Mouse (Mus musculus) hindbrain, embryonic 12.5 days (tissue): ENCODE results near the gene Rbms3. TPM values are rescaled to one million over a fixed set of nuclear protein-coding genes. Genes with fewer than 3 reads are reported as not detected.

Experiments used
- ATAC-seq: fragments of 200-750 bp; cut with Nextera tagmentation; 2 replicates; pipeline ENCODE4 v1.8.0; 2017; ENCODE audit warnings: moderate TSS enrichment; ENCODE audit not compliant: low FRiP score
- H3K27ac ChIP-seq: fragments of 300-500 bp; sonication (generic); 2 replicates; pipeline ENCODE4 v1.5.1; 2016; ENCODE audit warnings: mild to moderate bottlenecking
- H3K27me3 ChIP-seq: fragments of 300-500 bp; sonication (generic); 2 replicates; pipeline ENCODE4 v1.6.1; 2016; ENCODE audit warnings: mild to moderate bottlenecking
- H3K36me3 ChIP-seq: fragments of 300-500 bp; sonication (generic); 2 replicates; pipeline ENCODE4 v1.6.1; 2016; ENCODE audit warnings: mild to moderate bottlenecking
- H3K4me1 ChIP-seq: fragments of 300-500 bp; sonication (generic); 2 replicates; pipeline ENCODE4 v1.6.1; 2016
- H3K4me2 ChIP-seq: fragments of 300-500 bp; sonication (generic); replicated peaks from 2 replicates; pipeline ENCODE4 v1.6.1; 2016; ENCODE audit warnings: mild to moderate bottlenecking
- H3K4me3 ChIP-seq: fragments of 300-500 bp; sonication (generic); 2 replicates; pipeline ENCODE4 v1.5.1; 2016; ENCODE audit warnings: mild to moderate bottlenecking
- H3K9ac ChIP-seq: fragments of 300-500 bp; sonication (generic); 2 replicates; pipeline ENCODE4 v1.6.1; 2016; ENCODE audit warnings: mild to moderate bottlenecking, moderate library complexity
- H3K9me3 ChIP-seq: fragments of 300-500 bp; sonication (generic); replicated peaks from 2 replicates; pipeline ENCODE4 v1.6.1; 2016; ENCODE audit warnings: mild to moderate bottlenecking
- WGBS: fragments of 180-500 bp; shearing (Covaris S2); methylation state at CpG from one replicate; pipeline ENCODE4 v1.1.7; 2016; 5-methylcytosine and 5-hydroxymethylcytosine counted together
- polyA plus RNA-seq: library from polyadenylated mRNA; unstranded; fragments of >200 nt; fragmentation: Nextera tagmentation; extraction: Ambion mirVana; gene quantifications from 2 replicates; pipeline ENCODE4 v1.2.1, GENCODE M21; 2016

The Rbms3 gene
- polyA plus RNA-seq, 1 experiment from 2014 or later: 58.7 TPM

DNA sequence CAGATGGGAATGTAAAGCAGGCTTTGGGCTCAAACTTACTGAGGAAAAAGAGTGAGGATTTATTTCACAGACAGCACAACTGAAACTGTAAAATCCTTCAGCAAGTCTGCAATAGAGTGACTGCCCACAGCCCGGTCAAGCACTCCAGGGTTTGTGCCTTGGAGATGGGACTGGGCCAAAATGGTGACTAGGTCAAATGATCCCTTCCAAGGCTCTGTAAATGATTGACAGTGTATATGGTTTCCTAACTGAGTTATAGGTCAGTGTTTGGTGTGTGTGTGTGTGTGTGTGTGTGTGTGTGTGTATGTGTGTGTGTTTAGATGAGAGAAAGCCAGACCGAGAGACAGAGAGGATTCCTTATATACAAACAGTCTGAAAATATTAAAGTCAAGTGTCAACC is 673.6 kb downstream of the Rbms3 start:
- Histone ChIP-seq H3K4me3 (no peak overlapping the region), H3K36me3 (no peaks in the 10 kb centered on the region), H3K27ac (no peak overlapping the region), H3K4me2 (no peak overlapping the region), H3K9ac (no peak overlapping the region), H3K27me3 (no peaks in the 10 kb centered on the region), H3K4me1 (no peaks in the 10 kb centered on the region), H3K9me3 (no peaks in the 10 kb centered on the region)
- no peak for ATAC-seq
- 87% methylated on average over 2 of the region's 2 CpGs for WGBS

DNA sequence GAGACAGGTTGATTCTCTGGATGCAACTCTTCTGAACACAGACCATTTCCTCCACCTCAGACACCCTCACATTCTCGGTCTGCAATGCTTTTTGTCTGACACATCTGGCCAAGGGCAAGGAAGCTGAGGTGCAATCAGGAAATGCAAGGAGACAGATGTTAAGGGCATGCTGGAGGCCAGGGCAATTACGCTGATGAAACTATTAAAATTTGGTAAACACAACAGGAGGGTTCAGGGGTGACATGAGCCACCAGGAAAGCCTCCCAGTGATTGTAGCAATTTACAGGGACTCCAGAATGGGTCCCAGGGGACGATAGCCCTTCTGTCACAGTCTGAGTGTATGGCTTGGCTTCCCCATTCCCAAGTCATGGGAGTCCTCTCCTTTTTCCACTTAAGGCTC is 681.5 kb downstream of the Rbms3 start:
- no peak for ATAC-seq
- Histone ChIP-seq H3K4me2 (no peak overlapping the region), H3K9ac (no peak overlapping the region), H3K4me1 (no peaks in the 10 kb centered on the region), H3K9me3 (no peaks in the 10 kb centered on the region), H3K4me3 (no peak overlapping the region), H3K27ac (no peak overlapping the region), H3K27me3 (no peaks in the 10 kb centered on the region), H3K36me3 (no peaks in the 10 kb centered on the region)
- WGBS: 56% methylated on average over 3 of the region's 3 CpGs

DNA sequence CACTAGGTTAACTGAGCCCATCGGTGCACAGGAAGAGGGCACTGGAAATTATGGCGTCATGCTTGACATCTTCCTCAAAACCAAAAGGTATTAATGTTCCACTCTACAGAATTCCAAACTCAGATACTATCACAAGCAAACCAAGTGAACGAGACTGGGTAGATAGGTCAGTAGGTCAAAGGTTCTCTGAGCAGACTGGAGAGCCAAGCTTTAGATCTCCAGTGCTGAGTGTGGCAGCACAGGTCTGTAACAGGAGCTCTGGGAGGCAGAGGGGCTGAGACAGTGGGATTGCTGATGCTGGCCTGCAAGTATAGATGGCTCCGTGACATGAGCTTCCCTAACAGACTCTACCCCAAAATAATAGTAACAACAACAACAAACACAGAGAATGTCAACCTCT is 682.3 kb downstream of the Rbms3 start:
- H3K4me1 ChIP-seq: no peaks in the 10 kb centered on the region
- H3K36me3 ChIP-seq: no peaks in the 10 kb centered on the region
- WGBS: 76% methylated on average over 4 of the region's 4 CpGs
- no peak overlapping the region for H3K9ac ChIP-seq
- H3K4me2 ChIP-seq: no peak overlapping the region
- H3K4me3 ChIP-seq: no peak overlapping the region
- H3K27ac ChIP-seq: no peak overlapping the region
- no peaks in the 10 kb centered on the region for H3K27me3 ChIP-seq
- H3K9me3 ChIP-seq: no peaks in the 10 kb centered on the region
- no peak for ATAC-seq

DNA sequence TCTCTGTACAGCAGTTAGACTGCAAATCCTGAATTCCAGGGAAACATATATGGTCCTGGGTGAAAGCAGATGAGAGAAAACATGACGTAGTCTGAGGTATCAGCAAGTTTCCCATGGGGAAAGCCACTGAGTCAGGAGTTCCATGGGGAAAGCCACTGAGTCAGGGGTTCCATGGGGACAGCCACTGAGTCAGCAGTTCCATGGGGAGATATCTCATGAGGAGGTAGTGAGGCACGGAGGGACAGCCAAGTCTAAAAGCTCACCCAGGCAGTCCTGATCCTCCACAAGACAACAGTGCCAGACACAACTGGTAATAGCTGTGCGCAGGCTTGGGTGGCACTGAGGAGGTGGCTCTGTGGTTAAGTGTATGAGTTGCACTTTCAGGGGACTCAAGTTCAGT is 682.9 kb downstream of the Rbms3 start:
- Histone ChIP-seq H3K27ac (no peak overlapping the region), H3K4me1 (no peaks in the 10 kb centered on the region), H3K36me3 (no peaks in the 10 kb centered on the region), H3K4me2 (no peak overlapping the region), H3K9me3 (no peaks in the 10 kb centered on the region), H3K9ac (no peak overlapping the region), H3K4me3 (no peak overlapping the region), H3K27me3 (no peaks in the 10 kb centered on the region)
- ATAC-seq: no peak
- 87% methylated on average over 3 of the region's 3 CpGs for WGBS

DNA sequence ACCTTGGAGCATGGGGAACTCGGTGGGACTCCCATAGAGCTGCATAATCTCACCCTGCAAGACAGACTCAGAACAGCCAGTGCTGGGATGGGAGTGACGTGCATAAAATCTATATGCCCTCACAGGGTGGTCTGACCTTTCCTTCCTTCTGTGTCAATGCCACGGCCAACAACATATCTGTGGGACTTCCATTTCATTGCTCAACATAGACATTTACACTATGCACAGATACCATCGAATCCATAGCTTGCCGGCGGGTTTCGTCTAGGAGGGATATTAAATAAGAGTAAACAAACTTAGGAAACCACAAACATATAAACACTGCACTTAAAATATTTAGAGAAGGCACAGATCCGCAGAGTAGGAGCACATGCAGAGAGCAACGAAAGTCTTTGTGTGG is 684.0 kb downstream of the Rbms3 start:
- no peak overlapping the region for H3K9ac ChIP-seq
- no peak overlapping the region for H3K4me2 ChIP-seq
- H3K27me3 ChIP-seq: no peaks in the 10 kb centered on the region
- WGBS: 85% methylated on average over 9 of the region's 9 CpGs
- ATAC-seq: no peak
- no peaks in the 10 kb centered on the region for H3K36me3 ChIP-seq
- H3K4me1 ChIP-seq: no peaks in the 10 kb centered on the region
- no peak overlapping the region for H3K4me3 ChIP-seq
- no peaks in the 10 kb centered on the region for H3K9me3 ChIP-seq
- no peak overlapping the region for H3K27ac ChIP-seq

DNA sequence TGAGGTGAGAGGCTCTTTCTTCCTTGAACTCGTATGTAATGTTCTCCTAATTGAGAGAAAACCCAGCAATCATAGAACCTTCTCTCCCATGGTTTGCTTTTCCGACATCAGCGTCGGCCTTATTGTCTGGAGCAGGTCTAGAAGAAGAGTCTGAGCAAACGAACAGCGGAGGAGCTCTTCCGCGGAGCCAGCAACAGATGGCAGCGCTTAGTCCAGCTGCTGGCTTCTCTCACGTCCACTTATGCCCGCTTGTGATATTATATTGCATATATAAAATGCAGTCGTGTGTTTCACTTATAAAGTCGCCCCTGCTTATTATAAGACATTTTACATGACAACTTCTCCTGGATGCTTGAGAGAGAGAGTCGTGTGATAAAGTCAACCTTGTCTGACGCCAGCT is 685.8 kb downstream of the Rbms3 start:
- ATAC-seq: no peak
- Histone ChIP-seq H3K4me1 (no peaks in the 10 kb centered on the region), H3K36me3 (no peaks in the 10 kb centered on the region), H3K4me3 (no peak overlapping the region), H3K4me2 (no peak overlapping the region), H3K9me3 (no peaks in the 10 kb centered on the region), H3K27ac (no peak overlapping the region), H3K27me3 (no peaks in the 10 kb centered on the region), H3K9ac (no peak overlapping the region)
- WGBS: 83% methylated on average over 15 of the region's 15 CpGs

DNA sequence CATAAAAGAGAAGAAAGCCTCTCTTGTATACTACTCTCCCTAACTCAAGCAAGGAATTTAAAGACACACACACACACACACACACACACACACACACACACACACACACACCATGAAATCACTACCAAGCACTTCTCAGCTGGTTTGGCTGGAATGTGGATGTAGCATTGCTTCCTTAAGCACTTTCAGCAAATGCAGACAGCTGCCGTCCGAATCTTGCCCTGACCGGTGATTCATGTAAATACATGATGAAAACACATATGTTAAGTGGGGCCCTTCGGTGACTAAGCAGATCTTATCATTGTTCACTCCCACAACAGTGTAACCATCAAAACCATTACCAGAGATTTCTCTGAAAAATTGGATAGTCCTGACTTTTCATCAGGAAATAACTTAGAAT is 688.6 kb downstream of the Rbms3 start:
- WGBS: 86% methylated on average over 4 of the region's 4 CpGs

DNA sequence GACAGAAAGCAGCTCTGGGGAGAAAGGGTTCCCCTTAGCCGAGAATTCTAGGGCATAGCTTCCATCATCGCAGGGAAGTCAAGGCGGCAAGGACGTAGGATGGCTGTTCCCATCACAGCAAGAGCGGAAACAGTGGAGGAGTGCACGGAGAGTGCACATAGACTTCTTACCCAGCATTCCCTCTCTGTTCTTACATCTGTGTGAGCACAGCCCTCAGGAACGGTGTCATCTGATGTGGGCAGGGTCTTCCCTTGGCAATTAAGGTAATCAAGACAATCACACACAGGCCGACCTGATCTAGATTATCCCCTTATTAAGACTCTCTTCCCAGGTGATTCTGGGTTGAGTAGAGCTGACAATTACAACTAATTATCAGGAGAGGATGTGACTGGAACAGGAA is 689.0 kb downstream of the Rbms3 start:
- WGBS: 84% methylated on average over 8 of the region's 8 CpGs
- H3K9ac ChIP-seq: no peak overlapping the region
- no peaks in the 10 kb centered on the region for H3K9me3 ChIP-seq
- H3K36me3 ChIP-seq: no peaks in the 10 kb centered on the region
- no peak overlapping the region for H3K27ac ChIP-seq
- ATAC-seq: no peak
- H3K4me2 ChIP-seq: no peak overlapping the region
- no peaks in the 10 kb centered on the region for H3K27me3 ChIP-seq
- no peaks in the 10 kb centered on the region for H3K4me1 ChIP-seq
- no peak overlapping the region for H3K4me3 ChIP-seq

More for the DNA sequence above, 688.6 kb downstream of the Rbms3 start:
- H3K4me1 ChIP-seq: no peaks in the 10 kb centered on the region
- H3K4me3 ChIP-seq: no peak overlapping the region
- no peak overlapping the region for H3K4me2 ChIP-seq
- ATAC-seq: no peak
- no peaks in the 10 kb centered on the region for H3K27me3 ChIP-seq
- H3K9me3 ChIP-seq: no peaks in the 10 kb centered on the region
- no peak overlapping the region for H3K9ac ChIP-seq
- no peak overlapping the region for H3K27ac ChIP-seq
- H3K36me3 ChIP-seq: no peaks in the 10 kb centered on the region

DNA sequence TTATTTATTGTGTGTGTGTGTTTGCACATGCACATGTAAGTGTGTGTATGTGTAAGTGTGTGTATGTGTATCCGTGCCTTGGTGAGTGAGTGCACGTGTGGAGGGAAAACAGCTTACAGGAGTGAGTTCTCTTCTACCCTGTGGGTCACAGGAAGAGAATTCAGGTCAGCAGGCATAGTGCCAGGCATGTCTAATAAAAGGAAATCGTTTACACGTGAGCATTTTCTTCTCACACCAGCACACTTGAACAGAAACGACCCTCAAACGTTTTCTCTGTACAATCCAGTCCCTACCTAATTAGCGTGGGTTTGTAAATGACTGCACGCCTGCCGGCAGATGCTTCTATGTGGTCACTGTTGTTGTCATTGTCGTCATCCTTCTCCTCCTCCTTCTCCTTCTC is 701.4 kb downstream of the Rbms3 start:
- Histone ChIP-seq H3K27ac (no peak overlapping the region), H3K9ac (no peak overlapping the region), H3K4me3 (no peak overlapping the region), H3K9me3 (no peaks in the 10 kb centered on the region), H3K27me3 (peaks cover 25% of the 10 kb centered on the region), H3K4me1 (0 out of 2 replicates have a peak, but pooled peaks cover 3% of the 10 kb centered on the region), H3K36me3 (no peaks in the 10 kb centered on the region), H3K4me2 (no peak overlapping the region)
- ATAC-seq: no peak
- WGBS: 53% methylated on average over 10 of the region's 10 CpGs

DNA sequence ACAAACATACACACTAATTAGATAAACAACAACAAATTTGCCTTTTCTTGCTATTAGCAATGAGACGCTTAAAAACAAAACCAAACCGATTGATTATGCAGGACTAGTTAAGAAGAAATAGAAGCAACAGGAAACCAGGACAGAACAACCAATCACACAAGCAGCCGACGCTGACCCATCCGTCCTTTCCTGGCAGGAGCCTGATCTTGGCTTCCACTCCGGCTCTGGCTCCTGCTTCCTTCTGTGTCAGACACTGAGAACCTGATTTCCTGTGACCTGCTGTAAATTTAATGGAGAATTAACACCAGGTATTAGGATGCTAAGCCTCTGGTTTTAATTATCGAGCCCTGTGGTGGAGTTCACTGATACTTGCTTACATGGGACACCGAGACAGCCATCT is 706.6 kb downstream of the Rbms3 start:
- no peaks in the 10 kb centered on the region for H3K9me3 ChIP-seq
- H3K9ac ChIP-seq: no peak overlapping the region
- WGBS: 83% methylated on average over 8 of the region's 8 CpGs
- no peak overlapping the region for H3K4me2 ChIP-seq
- peaks cover 10% of the 10 kb centered on the region for H3K4me1 ChIP-seq
- H3K27ac ChIP-seq: no peak overlapping the region
- no peaks in the 10 kb centered on the region for H3K36me3 ChIP-seq
- peaks cover 53% of the 10 kb centered on the region for H3K27me3 ChIP-seq
- ATAC-seq: no peak
- no peak overlapping the region for H3K4me3 ChIP-seq

DNA sequence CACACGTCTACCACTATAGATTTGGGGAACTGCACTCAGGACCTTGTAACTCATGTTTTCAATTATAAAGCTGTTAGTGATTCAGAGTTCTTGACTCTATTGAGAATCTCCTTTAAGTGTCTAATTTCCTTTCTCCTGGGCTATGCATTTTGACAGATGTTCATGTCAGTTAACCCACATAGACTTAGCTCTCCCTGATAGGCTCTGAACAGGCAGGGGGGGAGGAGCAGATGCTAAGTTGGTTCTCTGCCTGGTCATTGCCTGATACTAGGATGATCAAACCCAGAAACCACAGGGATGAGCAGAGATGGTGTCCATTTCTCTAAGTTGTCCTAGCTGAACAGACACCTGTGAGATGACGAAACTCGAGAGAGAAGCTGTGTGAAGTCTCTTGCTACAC is 707.2 kb downstream of the Rbms3 start:
- no peak for ATAC-seq
- no peak overlapping the region for H3K9ac ChIP-seq
- H3K9me3 ChIP-seq: no peaks in the 10 kb centered on the region
- H3K36me3 ChIP-seq: no peaks in the 10 kb centered on the region
- no peak overlapping the region for H3K4me3 ChIP-seq
- H3K4me2 ChIP-seq: no peak overlapping the region
- peaks cover 59% of the 10 kb centered on the region for H3K27me3 ChIP-seq
- no peak overlapping the region for H3K27ac ChIP-seq
- 82% methylated on average over 3 of the region's 3 CpGs for WGBS
- peaks cover 10% of the 10 kb centered on the region for H3K4me1 ChIP-seq

DNA sequence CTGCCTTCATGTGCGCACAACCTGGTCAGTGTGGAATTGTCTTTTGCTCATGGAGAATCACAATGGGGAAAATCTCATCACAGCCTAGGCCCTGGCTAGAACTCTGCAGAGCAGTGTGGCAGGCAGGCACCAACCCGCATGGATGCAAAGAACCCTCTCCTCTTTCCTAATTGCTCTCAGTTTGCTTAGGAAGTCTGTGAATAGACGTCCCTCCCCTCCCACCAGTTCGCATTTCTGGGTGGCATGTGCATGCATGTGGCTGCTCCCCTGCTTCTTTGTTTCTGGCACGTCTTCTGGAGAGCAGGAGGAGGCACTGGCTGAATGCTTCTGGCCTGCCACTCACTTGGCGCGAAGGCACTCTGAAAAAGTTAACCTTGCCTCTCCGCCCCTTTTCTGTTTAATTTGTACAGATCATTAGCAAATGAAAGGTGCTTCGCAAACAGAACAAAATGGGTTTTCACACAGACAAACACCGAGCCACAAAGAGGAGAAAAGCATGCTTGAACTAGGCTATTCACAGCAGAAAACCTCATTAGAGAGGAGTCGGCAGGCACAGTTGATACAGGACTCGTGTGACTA is 710.2 kb downstream of the Rbms3 start:
- Histone ChIP-seq H3K4me1 (peaks cover 10% of the 10 kb centered on the region), H3K9ac (no peak overlapping the region), H3K27me3 (peaks cover 71% of the 10 kb centered on the region), H3K9me3 (no peaks in the 10 kb centered on the region), H3K4me3 (no peak overlapping the region), H3K27ac (no peak overlapping the region), H3K4me2 (no peak overlapping the region), H3K36me3 (no peaks in the 10 kb centered on the region)
- ATAC-seq: peak; percentile 91
- 17% methylated on average over 12 of the region's 12 CpGs for WGBS

DNA sequence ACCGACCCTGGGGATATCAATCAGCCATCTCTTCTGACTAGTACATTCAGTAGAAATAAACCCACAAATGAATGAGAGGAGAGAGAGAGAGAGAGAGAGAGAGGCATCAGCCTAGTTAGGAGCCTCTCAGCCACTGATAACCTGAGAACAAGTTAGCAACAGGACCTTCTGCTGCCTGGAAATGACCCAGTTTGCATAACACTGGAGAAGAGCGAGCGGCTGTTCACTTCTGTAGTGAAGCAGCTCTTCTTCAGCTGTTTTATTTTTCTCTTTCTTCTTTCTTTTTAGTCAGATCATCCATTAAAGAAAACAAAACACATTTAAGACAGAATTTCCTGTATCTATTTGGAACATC is 717.2 kb downstream of the Rbms3 start:
- no peak overlapping the region for H3K4me3 ChIP-seq
- H3K9ac ChIP-seq: no peak overlapping the region
- H3K4me2 ChIP-seq: no peak overlapping the region
- WGBS: 30% methylated on average over 3 of the region's 3 CpGs
- no peak overlapping the region for H3K27ac ChIP-seq
- no peak for ATAC-seq
- H3K36me3 ChIP-seq: no peaks in the 10 kb centered on the region
- H3K27me3 ChIP-seq: peaks cover 46% of the 10 kb centered on the region
- H3K9me3 ChIP-seq: no peaks in the 10 kb centered on the region
- no peaks in the 10 kb centered on the region for H3K4me1 ChIP-seq
